Mouse (Mus musculus) heart, embryonic 13.5 days (tissue): ENCODE data around the gene Spock1. TPM values are rescaled to one million over a fixed set of nuclear protein-coding genes. Genes with fewer than 3 reads are reported as not detected.

Experiments used
- ATAC-seq: fragments of 200-750 bp; cut with Nextera tagmentation; 2 replicates; pipeline ENCODE4 v1.8.0; 2017; ENCODE audit warnings: moderate TSS enrichment; ENCODE audit not compliant: insufficient number of reproducible peaks, low FRiP score, low TSS enrichment; ENCODE audit errors: extremely low read depth
- H3K27ac ChIP-seq: fragments of 300-500 bp; sonication (generic); replicated peaks from 2 replicates; pipeline ENCODE4 v1.5.1; 2015; ENCODE audit warnings: moderate library complexity, mild to moderate bottlenecking, inconsistent platforms
- H3K27me3 ChIP-seq: fragments of 300-500 bp; sonication (generic); replicated peaks from 2 replicates; pipeline ENCODE4 v1.6.1; 2015; ENCODE audit warnings: mild to moderate bottlenecking, inconsistent platforms
- H3K36me3 ChIP-seq: fragments of 300-500 bp; sonication (generic); 2 replicates; pipeline ENCODE4 v1.6.1; 2015; ENCODE audit warnings: mild to moderate bottlenecking, inconsistent platforms
- H3K4me1 ChIP-seq: fragments of 300-500 bp; sonication (generic); 2 replicates; pipeline ENCODE4 v1.6.1; 2015; ENCODE audit warnings: inconsistent platforms
- H3K4me2 ChIP-seq: fragments of 300-500 bp; sonication (generic); 2 replicates; pipeline ENCODE4 v1.6.1; 2015; ENCODE audit warnings: inconsistent platforms, mild to moderate bottlenecking, moderate library complexity
- H3K4me3 ChIP-seq: fragments of 300-500 bp; sonication (generic); 2 replicates; pipeline ENCODE4 v1.5.1; 2015; ENCODE audit warnings: moderate library complexity, mild to moderate bottlenecking, inconsistent platforms
- H3K9ac ChIP-seq: fragments of 300-500 bp; sonication (generic); 2 replicates; pipeline ENCODE4 v1.6.1; 2015; ENCODE audit warnings: inconsistent platforms, mild to moderate bottlenecking, moderate library complexity
- H3K9me3 ChIP-seq: fragments of 300-500 bp; sonication (generic); 2 replicates; pipeline ENCODE4 v1.6.1; 2016; ENCODE audit warnings: inconsistent platforms
- WGBS: fragments of 180-500 bp; shearing (Covaris S2); methylation state at CpG from one replicate; pipeline ENCODE4 v1.1.7; 2015; ENCODE audit warnings: mixed read lengths; 5-methylcytosine and 5-hydroxymethylcytosine counted together
- polyA plus RNA-seq: library from polyadenylated mRNA; unstranded; fragments of >200 nt; fragmentation: Nextera tagmentation; extraction: Ambion mirVana; gene quantifications from 2 replicates; pipeline ENCODE4 v1.2.1, GENCODE M21; 2015

Gene Spock1
- polyA plus RNA-seq, 1 experiment from 2014 or later, result 0.31 TPM

GRCm38 (mm10) chr13:57771998-57772397 lies 136.1 kb downstream of the Spock1 start:
- 73% methylated on average over 6 of the region's 6 CpGs for WGBS
- no peak overlapping the region for H3K4me2 ChIP-seq
- ATAC-seq, result no peak
- no peaks in the 10 kb centered on the region for H3K36me3 ChIP-seq
- H3K27ac ChIP-seq, result no peak overlapping the region
- no peaks in the 10 kb centered on the region; the same call in 1 of the 2 replicates for H3K27me3 ChIP-seq
- H3K9me3 ChIP-seq, result no peaks in the 10 kb centered on the region
- H3K4me1 ChIP-seq, result no peaks in the 10 kb centered on the region
- no peak overlapping the region for H3K9ac ChIP-seq
- H3K4me3 ChIP-seq, result no peak overlapping the region

GRCm38 (mm10) chr13:57766721-57767120 lies 141.4 kb downstream of the Spock1 start:
- Histone ChIP-seq H3K9ac (no peak overlapping the region), H3K27ac (no peak overlapping the region), H3K36me3 (no peaks in the 10 kb centered on the region), H3K27me3 (no peaks in the 10 kb centered on the region), H3K4me1 (no peaks in the 10 kb centered on the region), H3K4me3 (no peak overlapping the region), H3K9me3 (no peaks in the 10 kb centered on the region), H3K4me2 (no peak overlapping the region)
- no peak for ATAC-seq
- WGBS, result 58% methylated on average over 3 of the region's 3 CpGs

- no peaks in the 10 kb centered on the region for H3K27me3 ChIP-seq
- H3K27ac ChIP-seq, result no peak overlapping the region
- no peaks in the 10 kb centered on the region for H3K9me3 ChIP-seq
- H3K9ac ChIP-seq, result no peak overlapping the region
- H3K4me3 ChIP-seq, result no peak overlapping the region
- no peak for ATAC-seq
- no peaks in the 10 kb centered on the region for H3K4me1 ChIP-seq
- H3K36me3 ChIP-seq, result no peaks in the 10 kb centered on the region
- H3K4me2 ChIP-seq, result no peak overlapping the region
- WGBS, result 89% methylated on average over 5 of the region's 5 CpGs
Measured at GRCm38 (mm10) chr13:57761122-57761521, 147.0 kb downstream of the Spock1 start.

GRCm38 (mm10) chr13:57760618-57761017 lies 147.5 kb downstream of the Spock1 start:
- H3K9ac ChIP-seq, result no peak overlapping the region
- H3K36me3 ChIP-seq, result no peaks in the 10 kb centered on the region
- 84% methylated on average over 3 of the region's 3 CpGs for WGBS
- no peak overlapping the region for H3K4me2 ChIP-seq
- no peaks in the 10 kb centered on the region for H3K4me1 ChIP-seq
- no peak overlapping the region for H3K27ac ChIP-seq
- H3K4me3 ChIP-seq, result no peak overlapping the region
- no peaks in the 10 kb centered on the region for H3K9me3 ChIP-seq
- H3K27me3 ChIP-seq, result no peaks in the 10 kb centered on the region
- ATAC-seq, result no peak

- Histone ChIP-seq H3K9ac (no peak overlapping the region), H3K36me3 (no peaks in the 10 kb centered on the region), H3K9me3 (peaks cover 9% of the 10 kb centered on the region), H3K27me3 (no peaks in the 10 kb centered on the region), H3K4me1 (no peaks in the 10 kb centered on the region), H3K4me3 (no peak overlapping the region), H3K27ac (no peak overlapping the region), H3K4me2 (no peak overlapping the region)
- WGBS, result 77% methylated on average over 3 of the region's 3 CpGs
- ATAC-seq, result no peak
Measured at GRCm38 (mm10) chr13:57756316-57756715, 151.8 kb downstream of the Spock1 start.

- no peak for ATAC-seq
- H3K4me2 ChIP-seq, result no peak overlapping the region
- H3K9ac ChIP-seq, result no peak overlapping the region
- WGBS, result 57% methylated on average over 7 of the region's 7 CpGs
- no peaks in the 10 kb centered on the region for H3K27me3 ChIP-seq
- no peak overlapping the region for H3K27ac ChIP-seq
- H3K4me3 ChIP-seq, result no peak overlapping the region
- H3K36me3 ChIP-seq, result no peaks in the 10 kb centered on the region
- no peaks in the 10 kb centered on the region for H3K4me1 ChIP-seq
- H3K9me3 ChIP-seq, result peaks cover 15% of the 10 kb centered on the region
Measured at GRCm38 (mm10) chr13:57750831-57751230, 157.3 kb downstream of the Spock1 start.

GRCm38 (mm10) chr13:57744667-57745066 lies 163.5 kb downstream of the Spock1 start:
- no peak overlapping the region for H3K27ac ChIP-seq
- 0 out of 2 replicates have a peak, but pooled peaks cover 6% of the 10 kb centered on the region for H3K9me3 ChIP-seq
- no peak for ATAC-seq
- H3K4me2 ChIP-seq, result no peak overlapping the region
- H3K9ac ChIP-seq, result no peak overlapping the region
- WGBS, result 76% methylated on average over 3 of the region's 3 CpGs
- no peak overlapping the region for H3K4me3 ChIP-seq
- H3K36me3 ChIP-seq, result no peaks in the 10 kb centered on the region
- H3K27me3 ChIP-seq, result no peaks in the 10 kb centered on the region
- H3K4me1 ChIP-seq, result peaks cover 20% of the 10 kb centered on the region

GRCm38 (mm10) chr13:57741186-57741585 lies 166.9 kb downstream of the Spock1 start:
- H3K27me3 ChIP-seq, result no peaks in the 10 kb centered on the region
- WGBS, result 64% methylated on average over 6 of the region's 6 CpGs
- H3K36me3 ChIP-seq, result no peaks in the 10 kb centered on the region
- H3K9ac ChIP-seq, result no peak overlapping the region
- no peak overlapping the region for H3K27ac ChIP-seq
- no peaks in the 10 kb centered on the region for H3K9me3 ChIP-seq
- no peak overlapping the region for H3K4me2 ChIP-seq
- H3K4me3 ChIP-seq, result no peak overlapping the region
- H3K4me1 ChIP-seq, result peaks cover 20% of the 10 kb centered on the region
- ATAC-seq, result no peak

GRCm38 (mm10) chr13:57740473-57740872 lies 167.7 kb downstream of the Spock1 start:
- H3K9me3 ChIP-seq, result no peaks in the 10 kb centered on the region
- no peaks in the 10 kb centered on the region for H3K27me3 ChIP-seq
- ATAC-seq, result no peak
- no peak overlapping the region for H3K4me3 ChIP-seq
- H3K4me2 ChIP-seq, result no peak overlapping the region
- WGBS, result 28% methylated on average over 5 of the region's 5 CpGs
- no peak overlapping the region for H3K9ac ChIP-seq
- no peaks in the 10 kb centered on the region for H3K36me3 ChIP-seq
- no peak overlapping the region for H3K27ac ChIP-seq
- peaks cover 20% of the 10 kb centered on the region for H3K4me1 ChIP-seq

GRCm38 (mm10) chr13:57736060-57736459 lies 172.1 kb downstream of the Spock1 start:
- Histone ChIP-seq H3K27ac (no peak overlapping the region), H3K9ac (no peak overlapping the region), H3K36me3 (no peaks in the 10 kb centered on the region), H3K4me2 (no peak overlapping the region), H3K4me1 (peaks cover 13% of the 10 kb centered on the region), H3K4me3 (no peak overlapping the region), H3K9me3 (no peaks in the 10 kb centered on the region), H3K27me3 (no peaks in the 10 kb centered on the region)
- WGBS, result 68% methylated on average over 7 of the region's 7 CpGs
- ATAC-seq, result no peak

GRCm38 (mm10) chr13:57734549-57734948 lies 173.6 kb downstream of the Spock1 start:
- no peaks in the 10 kb centered on the region for H3K27me3 ChIP-seq
- H3K9me3 ChIP-seq, result no peaks in the 10 kb centered on the region
- no peak overlapping the region for H3K27ac ChIP-seq
- no peaks in the 10 kb centered on the region for H3K36me3 ChIP-seq
- H3K9ac ChIP-seq, result no peak overlapping the region
- no peak overlapping the region for H3K4me2 ChIP-seq
- no peak overlapping the region for H3K4me3 ChIP-seq
- 83% methylated on average over 4 of the region's 4 CpGs for WGBS
- no peak for ATAC-seq
- H3K4me1 ChIP-seq, result no peaks in the 10 kb centered on the region

- H3K4me2 ChIP-seq, result no peak overlapping the region
- WGBS, result 74% methylated on average over 1 of the region's 1 CpGs
Measured at GRCm38 (mm10) chr13:57733521-57733920, 174.6 kb downstream of the Spock1 start.

More at GRCm38 (mm10) chr13:57733521-57733920, 174.6 kb downstream of the Spock1 start:
- Histone ChIP-seq H3K4me1 (no peaks in the 10 kb centered on the region), H3K9ac (no peak overlapping the region), H3K4me3 (no peak overlapping the region), H3K27ac (no peak overlapping the region), H3K9me3 (no peaks in the 10 kb centered on the region), H3K27me3 (no peaks in the 10 kb centered on the region), H3K36me3 (no peaks in the 10 kb centered on the region)
- ATAC-seq, result no peak
